Mouse (Mus musculus): ENCODE measurements at regions not wholly inside any gene's neighbourhood (a gene's known extent, or its start where the extent isn't known, plus 50 kb on each side); places are given as distances from the start of the nearest gene placed in this dataset.

- DNase-seq (ENCODE audit: low spot score): no peak
Observed at GRCm38 (mm10) chr6:68631787-68632186, 1096.2 kb upstream of the Tacstd2 start.

- DNase-seq (ENCODE audit: low spot score): no peak
Observed at GRCm38 (mm10) chr6:68606033-68606432, 1070.4 kb upstream of the Tacstd2 start.

All from embryo, embryonic 10.5 days (tissue).